Comparison of ENCODE assay signal across 8 mouse cellular contexts in genomic region chr10:99265011-99265694, GRCm38 (mm10). TPM values are rescaled to one million over a fixed set of nuclear protein-coding genes. Genes with fewer than 3 reads are reported as not detected.
DNase-seq lines count a peak whose midpoint lies in the region; ATAC-seq and TF ChIP-seq lines count a peak whose summit lies in the region.

No protein-coding gene starts in this region.

- DNase-seq in 416B (ENCODE audit: low read depth): peak; percentile 85
- DNase-seq in CD4-positive helper T cell, adult 2 months (ENCODE audit: low read depth, low spot score): peak; percentile 41
- DNase-seq in liver, postnatal 0 days: no peak
- no peak for DNase-seq in urinary bladder, postnatal 36 days (ENCODE audit: low spot score in 2 of 2)
- DNase-seq in frontal cortex, postnatal 10 days (ENCODE audit: low spot score in 2 of 2): no peak

- TF ChIP-seq EP300 in liver, postnatal 0 days (IDR thresholded peaks at IDR 0.05; ENCODE audit: low read depth): no peak

- peak overlapping the region; percentile 75 for H3K27ac ChIP-seq in embryonic fibroblast, embryonic 13.5 days (ENCODE audit: insufficient read depth, low read length)
- H3K27ac ChIP-seq in hindbrain, embryonic 16.5 days (ENCODE audit: low read depth, low read length): peak overlapping the region; percentile 53
- H3K27ac ChIP-seq in liver, postnatal 0 days (ENCODE audit: low read depth): peak overlapping the region; percentile 97
- peak overlapping the region; percentile 83; the same call in 1 of the 2 replicates for H3K27ac ChIP-seq in neural tube, embryonic 14.5 days (ENCODE audit: low read depth, low read length)

- 0 out of 2 replicates have a peak, but pooled peaks have one; percentile 10 for TF ChIP-seq POLR2A in embryonic fibroblast, embryonic 13.5 days (IDR thresholded peaks at IDR 0.05; ENCODE audit: low read depth, low read length)

- peak overlapping the region; percentile 84 for H3K4me3 ChIP-seq in embryonic fibroblast, embryonic 13.5 days (ENCODE audit: insufficient read depth, low read length)
- H3K4me3 ChIP-seq in hindbrain, embryonic 16.5 days (ENCODE audit: low read length): peak overlapping the region; percentile 60
- H3K4me3 ChIP-seq in liver, postnatal 0 days (ENCODE audit: low read depth, low read length): peak overlapping the region; percentile 78
- H3K4me3 ChIP-seq in neural tube, embryonic 14.5 days (ENCODE audit: low read depth, low read length): peak overlapping the region; percentile 66

- no peaks in the 10 kb centered on the region for H3K36me3 ChIP-seq in hindbrain, embryonic 16.5 days (ENCODE audit: control insufficient read depth, insufficient read depth, low read length)
- H3K36me3 ChIP-seq in liver, postnatal 0 days (replicated peaks; ENCODE audit: insufficient read depth, low read length): 0 out of 2 replicates have a peak, but pooled peaks cover 4% of the 10 kb centered on the region
- H3K36me3 ChIP-seq in neural tube, embryonic 14.5 days (ENCODE audit: control insufficient read depth, insufficient read depth, low read length): no peaks in the 10 kb centered on the region

- no peak for ATAC-seq in hindbrain, embryonic 16.5 days
- no peak for ATAC-seq in liver, postnatal 0 days
- ATAC-seq in neural tube, embryonic 14.5 days (ENCODE audit: low read depth): no peak

- no peaks in the 10 kb centered on the region for H3K9me3 ChIP-seq in hindbrain, embryonic 16.5 days (ENCODE audit: control insufficient read depth, low read length)
- no peaks in the 10 kb centered on the region for H3K9me3 ChIP-seq in liver, postnatal 0 days (ENCODE audit: low read length)
- no peaks in the 10 kb centered on the region for H3K9me3 ChIP-seq in neural tube, embryonic 14.5 days (ENCODE audit: control insufficient read depth, low read length)

- no peak for TF ChIP-seq CTCF in embryonic fibroblast, embryonic 13.5 days (IDR thresholded peaks at IDR 0.05; ENCODE audit: borderline replicate concordance, insufficient read depth, low read length)
- TF ChIP-seq CTCF in liver, postnatal 0 days (IDR thresholded peaks at IDR 0.05; ENCODE audit: low read depth): no peak

- peaks cover 8% of the 10 kb centered on the region; the same call in 1 of the 2 replicates for H3K4me1 ChIP-seq in embryonic fibroblast, embryonic 13.5 days (ENCODE audit: control insufficient read depth, insufficient read depth, low read length)
- H3K4me1 ChIP-seq in hindbrain, embryonic 16.5 days (ENCODE audit: control insufficient read depth, insufficient read depth, low read depth, low read length): peaks cover 18% of the 10 kb centered on the region
- peaks cover 25% of the 10 kb centered on the region for H3K4me1 ChIP-seq in liver, postnatal 0 days (ENCODE audit: insufficient read depth)
- peaks cover 15% of the 10 kb centered on the region for H3K4me1 ChIP-seq in neural tube, embryonic 14.5 days (ENCODE audit: control insufficient read depth, insufficient read depth, low read length)

- 6% methylated on average over 7 of the region's 7 CpGs for WGBS in hindbrain, embryonic 16.5 days
- 5% methylated on average over 7 of the region's 7 CpGs for WGBS in liver, postnatal 0 days (ENCODE audit: insufficient replicate concordance)
- WGBS in neural tube, embryonic 14.5 days: 3% methylated on average over 7 of the region's 7 CpGs

- no peaks in the 10 kb centered on the region for H3K27me3 ChIP-seq in hindbrain, embryonic 16.5 days (replicated peaks; ENCODE audit: control insufficient read depth, insufficient read depth, low read length)
- H3K27me3 ChIP-seq in liver, postnatal 0 days (ENCODE audit: insufficient read depth, low read length): no peaks in the 10 kb centered on the region
- no peaks in the 10 kb centered on the region for H3K27me3 ChIP-seq in neural tube, embryonic 14.5 days (ENCODE audit: control insufficient read depth, insufficient read depth, low read length)

- peak overlapping the region; percentile 92 for H3K4me2 ChIP-seq in hindbrain, embryonic 16.5 days (ENCODE audit: low read length)
- H3K4me2 ChIP-seq in liver, postnatal 0 days (ENCODE audit: low read depth, low read length): peak overlapping the region; percentile 80
- H3K4me2 ChIP-seq in neural tube, embryonic 14.5 days (ENCODE audit: low read depth, low read length): peak overlapping the region; percentile 71

- H3K9ac ChIP-seq in hindbrain, embryonic 16.5 days (ENCODE audit: low read depth, low read length): peak overlapping the region; percentile 73
- peak overlapping the region; percentile 86 for H3K9ac ChIP-seq in liver, postnatal 0 days (replicated peaks)
- peak overlapping the region; percentile 65 for H3K9ac ChIP-seq in neural tube, embryonic 14.5 days (replicated peaks; ENCODE audit: low read depth, low read length)

RNA-seq across cellular contexts. Expression of gene Dusp6, which starts 2.1 kb away (rescaled TPM):
- polyA plus RNA-seq in embryonic fibroblast, embryonic 13.5 days (2011; ENCODE audit: insufficient read length, low read depth, missing spikeins): 23.2 and 41.3 TPM in 2 replicates
- polyA plus RNA-seq in hindbrain, embryonic 16.5 days (2015; fragmentation: Nextera tagmentation; extraction: Ambion mirVana): 35.2 and 37.0 TPM in 2 replicates
- 15.4 and 16.8 TPM in 2 replicates for polyA plus RNA-seq in liver, postnatal 0 days (2015; fragmentation: Nextera tagmentation; extraction: Ambion mirVana)
- polyA plus RNA-seq in neural tube, embryonic 14.5 days (2014; fragmentation: Nextera tagmentation; extraction: Ambion mirVana): 20.3 and 27.6 TPM in 2 replicates

Comparison
In these comparisons a context has a peak if more than half of its experiments do, and no peak if none do; other contexts are left out.
1. DNase-seq: peak in 416B (single experiment) and CD4-positive helper T cell, adult 2 months (single experiment); none in liver, postnatal 0 days (single experiment), urinary bladder, postnatal 36 days (0 of 2) and frontal cortex, postnatal 10 days (0 of 2).
2. Peak in every context shown above with its lines, with median percentiles within 50 percentile points of each other: H3K27ac ChIP-seq, H3K4me3 ChIP-seq, H3K4me2 ChIP-seq and H3K9ac ChIP-seq.